Mouse (Mus musculus): ENCODE data around the gene Dchs1.

DNA sequence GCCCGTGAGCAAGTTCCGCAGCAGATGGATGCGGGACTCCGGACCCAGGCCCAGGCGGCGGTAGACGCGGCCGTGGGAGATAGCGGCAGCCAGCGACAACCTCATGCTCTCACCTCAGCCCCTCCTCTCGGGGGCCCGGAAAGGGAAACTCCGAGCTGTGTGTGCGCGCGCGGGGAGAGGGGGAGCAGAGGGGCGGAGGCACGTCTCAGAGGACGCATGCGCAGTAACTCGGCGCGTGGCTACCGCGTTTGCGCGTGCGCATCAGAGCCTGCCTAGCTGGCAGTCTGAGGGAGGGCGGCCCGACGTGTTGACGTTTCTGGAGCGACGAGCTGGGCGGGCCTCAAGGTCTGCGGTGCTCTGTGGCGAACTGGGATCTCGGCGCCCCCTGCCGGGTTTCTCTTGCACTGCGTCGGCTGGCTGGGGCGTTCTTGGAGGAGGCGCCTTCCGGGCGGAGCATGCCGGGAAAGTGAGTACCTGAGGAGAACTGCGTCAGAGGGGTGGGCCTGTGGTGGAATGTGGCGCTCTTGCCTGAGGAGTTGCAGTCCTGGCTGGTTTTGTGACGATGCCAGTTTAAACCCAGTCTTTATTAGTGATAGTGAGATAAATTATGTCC, 23.5 kb upstream of the Dchs1 start, which contains the start of gene Mrpl17:
- no peak; the same call in 1 of the 2 replicates for TF ChIP-seq POLR2A (IDR thresholded peaks at IDR 0.05; ENCODE audit: low read depth, low read length)
- peak; percentile 88 for TF ChIP-seq CTCF (IDR thresholded peaks at IDR 0.05; ENCODE audit: extremely low read depth, insufficient read length, insufficient replicate concordance, low read depth, low read length)

All from small intestine, adult 2 months (tissue).